Mouse (Mus musculus): ENCODE results near the gene Pdcd1. TPM values are rescaled to one million over a fixed set of nuclear protein-coding genes. Genes with fewer than 3 reads are reported as not detected.

The Pdcd1 gene
- total RNA-seq, 1 experiment, result 0.45 TPM

- H3K36me3 ChIP-seq (ENCODE audit: control insufficient read depth, insufficient read depth, low read length, poor library complexity, severe bottlenecking), result no peaks in the 10 kb centered on the region
- DNase-seq (ENCODE audit: low read depth, low spot score), result no peak
- in situ Hi-C loops (cut with MboI; ENCODE audit: low sequenced_read_pairs in 2 of 2, unreplicated experiment in 2 of 2), result no loop called here
- H3K9me3 ChIP-seq (ENCODE audit: control insufficient read depth, insufficient read depth, low read depth, low read length), result no peaks in the 10 kb centered on the region
- TF ChIP-seq ZNF384 (IDR thresholded peaks at IDR 0.05; ENCODE audit: low read depth, low read length) (no peak), CHD2 (IDR thresholded peaks at IDR 0.05; ENCODE audit: low read depth, low read length) (no peak), HCFC1 (IDR thresholded peaks at IDR 0.05; ENCODE audit: borderline replicate concordance, insufficient read depth, low read length) (no peak), MAFK (IDR thresholded peaks at IDR 0.05; ENCODE audit: insufficient read depth, low read depth, low read length) (no peak), ZC3H11A (IDR thresholded peaks at IDR 0.05; ENCODE audit: borderline replicate concordance, low read depth, low read length) (no peak)
- H3K4me1 ChIP-seq (ENCODE audit: control insufficient read depth in 2 of 2, insufficient read depth in 2 of 2, low read length in 2 of 2, poor library complexity in 1 of 2), result no peaks in the 10 kb centered on the region
- H3K27ac ChIP-seq (ENCODE audit: insufficient read depth, low read depth, low read length, poor library complexity, severe bottlenecking), result no peak overlapping the region
- H3K4me3 ChIP-seq (ENCODE audit: insufficient read depth in 1 of 2, low read depth in 1 of 2, low read length in 2 of 2, poor library complexity in 1 of 2, severe bottlenecking in 1 of 2), result no peak overlapping the region
- H3K9ac ChIP-seq (ENCODE audit: insufficient read depth, low read depth, low read length, poor library complexity, severe bottlenecking), result no peak overlapping the region
Observed at GRCm38 (mm10) chr1:94045559-94045958, 6.8 kb downstream of the Pdcd1 start.

- no peak overlapping the region; the same call in 1 of the 2 replicates for H3K27ac ChIP-seq (ENCODE audit: insufficient read depth, low read depth, low read length, poor library complexity, severe bottlenecking)
- no peaks in the 10 kb centered on the region for H3K9me3 ChIP-seq (ENCODE audit: control insufficient read depth, insufficient read depth, low read depth, low read length)
- H3K4me1 ChIP-seq (ENCODE audit: control insufficient read depth in 2 of 2, insufficient read depth in 2 of 2, low read length in 2 of 2, poor library complexity in 1 of 2), result peaks cover 0 to 2% of the 10 kb centered on the region in 2 experiments; a peak in 2 of 4 replicates
- in situ Hi-C loops (cut with MboI; ENCODE audit: low sequenced_read_pairs in 2 of 2, unreplicated experiment in 2 of 2), result no loop called here
- no peaks in the 10 kb centered on the region for H3K36me3 ChIP-seq (ENCODE audit: control insufficient read depth, insufficient read depth, low read length, poor library complexity, severe bottlenecking)
- TF ChIP-seq HCFC1 (IDR thresholded peaks at IDR 0.05; ENCODE audit: borderline replicate concordance, insufficient read depth, low read length), result no peak
- TF ChIP-seq MAFK (IDR thresholded peaks at IDR 0.05; ENCODE audit: insufficient read depth, low read depth, low read length), result no peak
- no peak overlapping the region for H3K9ac ChIP-seq (ENCODE audit: insufficient read depth, low read depth, low read length, poor library complexity, severe bottlenecking)
- no peak overlapping the region for H3K4me3 ChIP-seq (ENCODE audit: insufficient read depth in 1 of 2, low read depth in 1 of 2, low read length in 2 of 2, poor library complexity in 1 of 2, severe bottlenecking in 1 of 2)
- no peak for DNase-seq (ENCODE audit: low read depth, low spot score)
Observed at GRCm38 (mm10) chr1:94040391-94040790, 12.0 kb downstream of the Pdcd1 start.

DNA sequence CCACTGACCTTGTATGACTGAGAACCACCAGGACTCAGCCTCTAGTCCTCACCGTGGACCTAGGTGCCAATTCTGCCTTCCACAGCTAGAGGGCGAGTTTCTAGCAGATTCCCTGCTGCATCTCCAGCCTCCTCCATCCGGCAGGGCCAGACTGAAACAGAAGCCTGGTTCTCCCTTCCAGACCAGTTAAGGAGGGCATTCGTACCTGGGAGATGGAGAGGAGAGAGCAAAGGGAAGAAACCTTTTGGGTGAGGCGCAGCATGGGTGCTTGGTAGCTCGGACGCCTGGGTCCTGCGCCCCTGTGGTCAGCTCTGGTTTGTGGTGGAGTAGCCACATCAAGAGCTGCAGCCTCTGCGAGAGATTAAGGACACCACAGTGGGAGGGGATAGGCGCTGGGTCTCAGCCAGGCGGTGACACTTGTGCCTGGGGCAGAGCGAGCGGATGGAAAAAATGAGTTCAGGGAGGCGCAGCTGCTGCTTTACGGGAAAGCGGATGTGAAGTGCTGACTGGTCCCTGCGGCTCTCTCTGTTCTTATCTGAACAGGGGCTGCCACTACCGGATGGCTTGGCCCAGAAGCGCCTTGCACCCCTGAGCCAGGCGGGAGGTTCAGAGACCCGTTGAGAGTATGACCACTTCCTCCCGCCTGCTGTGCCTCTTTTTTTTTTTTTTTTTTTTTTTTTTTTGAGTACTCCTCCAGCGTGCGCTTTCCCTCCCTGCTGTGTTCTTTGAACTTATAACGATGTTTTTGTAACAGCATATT is 17.2 kb downstream of the Pdcd1 start:
- H3K36me3 ChIP-seq (ENCODE audit: control insufficient read depth, insufficient read depth, low read length, poor library complexity, severe bottlenecking), result no peaks in the 10 kb centered on the region
- no peak overlapping the region for H3K27ac ChIP-seq (ENCODE audit: insufficient read depth, low read depth, low read length, poor library complexity, severe bottlenecking)
- peaks cover 0 to 2% of the 10 kb centered on the region in 2 experiments; a peak in 2 of 4 replicates for H3K4me1 ChIP-seq (ENCODE audit: control insufficient read depth in 2 of 2, insufficient read depth in 2 of 2, low read length in 2 of 2, poor library complexity in 1 of 2)
- DNase-seq (ENCODE audit: low read depth, low spot score), result peak; percentile 78
- peak overlapping the region; percentile 46 to 65 for H3K4me3 ChIP-seq (ENCODE audit: insufficient read depth in 1 of 2, low read depth in 1 of 2, low read length in 2 of 2, poor library complexity in 1 of 2, severe bottlenecking in 1 of 2)
- TF ChIP-seq ZC3H11A (IDR thresholded peaks at IDR 0.05; ENCODE audit: borderline replicate concordance, low read depth, low read length) (0 out of 2 replicates have a peak, but pooled peaks have one; percentile 1), ZNF384 (IDR thresholded peaks at IDR 0.05; ENCODE audit: low read depth, low read length) (peak; percentile 85), MAFK (IDR thresholded peaks at IDR 0.05; ENCODE audit: insufficient read depth, low read depth, low read length) (no peak), HCFC1 (IDR thresholded peaks at IDR 0.05; ENCODE audit: borderline replicate concordance, insufficient read depth, low read length) (no peak), CHD2 (IDR thresholded peaks at IDR 0.05; ENCODE audit: low read depth, low read length) (no peak)
- peak overlapping the region; percentile 51; the same call in 1 of the 2 replicates for H3K9ac ChIP-seq (ENCODE audit: insufficient read depth, low read depth, low read length, poor library complexity, severe bottlenecking)
- no peaks in the 10 kb centered on the region for H3K9me3 ChIP-seq (ENCODE audit: control insufficient read depth, insufficient read depth, low read depth, low read length)
- in situ Hi-C loops (cut with MboI; ENCODE audit: low sequenced_read_pairs in 2 of 2, unreplicated experiment in 2 of 2), result no loop called here

DNA sequence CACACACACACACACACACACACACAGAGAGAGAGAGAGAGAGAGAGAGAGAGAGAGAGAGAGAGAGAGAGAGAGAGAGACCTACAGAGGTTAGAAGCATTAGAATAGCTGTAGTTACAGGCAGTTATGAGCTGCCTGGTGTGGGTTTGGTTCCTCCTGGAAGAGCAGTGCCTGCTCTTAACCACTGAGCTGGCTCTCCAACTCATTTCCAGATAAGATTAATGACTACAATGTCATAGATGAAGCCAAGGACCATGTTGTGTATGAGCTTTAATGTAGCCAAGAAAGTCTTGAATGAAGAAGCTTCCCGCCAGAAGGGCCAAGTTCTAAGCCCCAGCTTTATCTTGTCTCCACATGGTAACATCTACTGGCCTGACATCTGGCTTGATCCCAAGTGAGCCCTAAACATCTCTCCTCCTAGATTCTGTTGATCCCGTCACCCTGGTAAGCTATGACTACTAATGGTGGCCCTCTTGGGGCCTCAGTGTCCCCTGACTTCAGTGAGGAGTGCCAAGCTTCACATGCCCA is 19.2 kb downstream of the Pdcd1 start:
- Histone ChIP-seq H3K4me1 (ENCODE audit: control insufficient read depth in 2 of 2, insufficient read depth in 2 of 2, low read length in 2 of 2, poor library complexity in 1 of 2) (peaks cover 0 to 2% of the 10 kb centered on the region in 2 experiments; a peak in 2 of 4 replicates), H3K9me3 (ENCODE audit: control insufficient read depth, insufficient read depth, low read depth, low read length) (no peaks in the 10 kb centered on the region), H3K9ac (ENCODE audit: insufficient read depth, low read depth, low read length, poor library complexity, severe bottlenecking) (no peak overlapping the region), H3K4me3 (ENCODE audit: insufficient read depth in 1 of 2, low read depth in 1 of 2, low read length in 2 of 2, poor library complexity in 1 of 2, severe bottlenecking in 1 of 2) (no peak overlapping the region), H3K36me3 (ENCODE audit: control insufficient read depth, insufficient read depth, low read length, poor library complexity, severe bottlenecking) (no peaks in the 10 kb centered on the region), H3K27ac (ENCODE audit: insufficient read depth, low read depth, low read length, poor library complexity, severe bottlenecking) (no peak overlapping the region)
- TF ChIP-seq ZC3H11A (IDR thresholded peaks at IDR 0.05; ENCODE audit: borderline replicate concordance, low read depth, low read length), result no peak
- TF ChIP-seq ZNF384 (IDR thresholded peaks at IDR 0.05; ENCODE audit: low read depth, low read length), result no peak
- TF ChIP-seq MAFK (IDR thresholded peaks at IDR 0.05; ENCODE audit: insufficient read depth, low read depth, low read length), result no peak
- no peak for TF ChIP-seq CHD2 (IDR thresholded peaks at IDR 0.05; ENCODE audit: low read depth, low read length)
- TF ChIP-seq HCFC1 (IDR thresholded peaks at IDR 0.05; ENCODE audit: borderline replicate concordance, insufficient read depth, low read length), result no peak
- no peak for DNase-seq (ENCODE audit: low read depth, low spot score)
- in situ Hi-C loops (cut with MboI; ENCODE audit: low sequenced_read_pairs in 2 of 2, unreplicated experiment in 2 of 2), result no loop called here
